ENCODE assay signal across 8 mouse cellular contexts in genomic region chr15:80174598-80174875, GRCm38 (mm10). TPM values are rescaled to one million over a fixed set of nuclear protein-coding genes. Genes with fewer than 3 reads are reported as not detected.
A peak's percentile ranks its signal among the peaks of the same experiment; 100 is the strongest.
DNase-seq lines count a peak whose midpoint lies in the region; ATAC-seq and TF ChIP-seq lines count a peak whose summit lies in the region.

No protein-coding gene starts in this region.

- H3K9ac ChIP-seq in hindbrain, embryonic 14.5 days, result peak overlapping the region; percentile 98
- peak overlapping the region; percentile 96 for H3K9ac ChIP-seq in midbrain, postnatal 0 days (replicated peaks; ENCODE audit: low read length, poor library complexity, severe bottlenecking)

- H3K4me2 ChIP-seq in hindbrain, embryonic 14.5 days (replicated peaks), result peak overlapping the region; percentile 68
- peak overlapping the region; percentile 74 for H3K4me2 ChIP-seq in midbrain, postnatal 0 days (ENCODE audit: low read depth, low read length, poor library complexity, severe bottlenecking)

- no peak for ATAC-seq in hindbrain, embryonic 14.5 days (ENCODE audit: low FRiP score)
- no peak for ATAC-seq in midbrain, postnatal 0 days (ENCODE audit: low FRiP score)

- no peak for TF ChIP-seq CTCF in kidney, adult 2 months (conservative IDR thresholded peaks at IDR 0.05; ENCODE audit: insufficient read depth, insufficient read length, low read depth, low read length)
- TF ChIP-seq CTCF in cerebellum, adult 2 months (IDR thresholded peaks at IDR 0.05; ENCODE audit: borderline replicate concordance, insufficient read depth, low read depth, low read length), result no peak
- TF ChIP-seq CTCF in midbrain, postnatal 0 days (IDR thresholded peaks at IDR 0.05), result no peak

- H3K4me3 ChIP-seq in kidney, adult 2 months (ENCODE audit: insufficient read depth, low read depth, low read length), result peak overlapping the region; percentile 46; the same call in 1 of the 2 replicates
- peak overlapping the region; percentile 96 for H3K4me3 ChIP-seq in cerebellum, adult 2 months (replicated peaks; ENCODE audit: insufficient read depth, low read depth, low read length)
- peak overlapping the region; percentile 95 for H3K4me3 ChIP-seq in hindbrain, embryonic 14.5 days (replicated peaks; ENCODE audit: low read length)
- peak overlapping the region; percentile 90 for H3K4me3 ChIP-seq in midbrain, postnatal 0 days (ENCODE audit: low read depth, low read length)

- WGBS in kidney, adult 2 months, result 20% methylated on average over 5 of the region's 5 CpGs
- WGBS in cerebellum, adult 2 months, result 0% methylated on average over 5 of the region's 5 CpGs
- WGBS in hindbrain, embryonic 14.5 days, result 2% methylated on average over 5 of the region's 5 CpGs
- 0% methylated on average over 5 of the region's 5 CpGs for WGBS in midbrain, postnatal 0 days

- TF ChIP-seq POLR2A in kidney, adult 2 months (IDR thresholded peaks at IDR 0.05; ENCODE audit: low read depth, low read length), result no peak
- TF ChIP-seq POLR2A in cerebellum, adult 2 months (IDR thresholded peaks at IDR 0.05; ENCODE audit: borderline replicate concordance, insufficient read depth, low read length), result 0 out of 2 replicates have a peak, but pooled peaks have one; percentile 22

- no peak overlapping the region for H3K27ac ChIP-seq in kidney, adult 2 months (ENCODE audit: insufficient read depth, low read depth, low read length)
- peak overlapping the region; percentile 86 for H3K27ac ChIP-seq in cerebellum, adult 2 months (ENCODE audit: insufficient read depth, low read length)
- H3K27ac ChIP-seq in hindbrain, embryonic 14.5 days, result peak overlapping the region; percentile 95
- peak overlapping the region; percentile 91 for H3K27ac ChIP-seq in midbrain, postnatal 0 days (ENCODE audit: low read depth, low read length)

- no peak for DNase-seq in kidney, adult 2 months
- DNase-seq in kidney, postnatal 36 days, result no peak
- DNase-seq in cerebellum, adult 2 months, result peak; percentile 70 to 71
- peak; percentile 35 for DNase-seq in hindbrain, embryonic 14.5 days (ENCODE audit: low spot score)
- peak; percentile 27 for DNase-seq in midbrain, postnatal 0 days (ENCODE audit: low spot score)
- no peak for DNase-seq in adrenal gland, postnatal 36 days
- DNase-seq in right cerebral cortex, adult 18-20 months, result no peak
- DNase-seq in adrenal gland, postnatal 25 days, result no peak

- H3K9me3 ChIP-seq in hindbrain, embryonic 14.5 days (ENCODE audit: control insufficient read depth, low read length), result no peaks in the 10 kb centered on the region
- no peaks in the 10 kb centered on the region for H3K9me3 ChIP-seq in midbrain, postnatal 0 days (ENCODE audit: low read length)

- no peaks in the 10 kb centered on the region for H3K27me3 ChIP-seq in kidney, adult 2 months (replicated peaks; ENCODE audit: control insufficient read depth, insufficient read depth, low read length)
- no peaks in the 10 kb centered on the region for H3K27me3 ChIP-seq in cerebellum, adult 2 months (ENCODE audit: control insufficient read depth, insufficient read depth, low read length)
- no peaks in the 10 kb centered on the region for H3K27me3 ChIP-seq in hindbrain, embryonic 14.5 days (ENCODE audit: control insufficient read depth, insufficient read depth, low read length)
- H3K27me3 ChIP-seq in midbrain, postnatal 0 days (ENCODE audit: insufficient read depth, low read length), result no peaks in the 10 kb centered on the region

- no peaks in the 10 kb centered on the region for H3K36me3 ChIP-seq in kidney, adult 2 months (ENCODE audit: control insufficient read depth, insufficient read depth, low read length)
- no peaks in the 10 kb centered on the region for H3K36me3 ChIP-seq in hindbrain, embryonic 14.5 days (replicated peaks; ENCODE audit: control insufficient read depth, insufficient read depth)
- no peaks in the 10 kb centered on the region for H3K36me3 ChIP-seq in midbrain, postnatal 0 days (ENCODE audit: insufficient read depth, low read length)

- H3K4me1 ChIP-seq in kidney, adult 2 months (ENCODE audit: control insufficient read depth, insufficient read depth, low read length), result peaks cover 10% of the 10 kb centered on the region; the same call in 1 of the 2 replicates
- peaks cover 39% of the 10 kb centered on the region for H3K4me1 ChIP-seq in cerebellum, adult 2 months (ENCODE audit: control insufficient read depth, insufficient read depth, low read length)
- peaks cover 20% of the 10 kb centered on the region for H3K4me1 ChIP-seq in hindbrain, embryonic 14.5 days (replicated peaks; ENCODE audit: control insufficient read depth, insufficient read depth, low read length)
- H3K4me1 ChIP-seq in midbrain, postnatal 0 days (ENCODE audit: insufficient read depth, low read length), result peaks cover 6% of the 10 kb centered on the region; the same call in 1 of the 2 replicates

RNA-seq across cellular contexts. Expression of gene Mgat3, which starts 1.0 kb away (rescaled TPM):
- polyA plus RNA-seq in kidney, adult 2 months (2012; rRNA removed), result 70.5 and 77.1 TPM in 2 replicates
- 106 and 114 TPM in 2 replicates for polyA plus RNA-seq in cerebellum, adult 2 months (2012; rRNA removed)
- polyA plus RNA-seq in hindbrain, embryonic 14.5 days (2014; fragmentation: Nextera tagmentation; extraction: Ambion mirVana), result 22.3 and 24.5 TPM in 2 replicates
- total RNA-seq in midbrain, postnatal 0 days (2014; rRNA removed), result 101 and 103 TPM in 2 replicates
- 13.3 and 14.4 TPM in 2 replicates for polyA plus RNA-seq in midbrain, postnatal 0 days (2015; fragmentation: Nextera tagmentation; extraction: Ambion mirVana)
- 10 to 100 TPM in 1 of 2 experiments, 1 to 10 TPM in 1; 7.0 to 10.3 TPM for total RNA-seq in adrenal gland, postnatal 36 days (2021)
- 5.9 and 7.4 TPM in 2 replicates for total RNA-seq in adrenal gland, postnatal 25 days (2021)

RNA-seq across cellular contexts. Expression of gene Tab1, which starts 41.6 kb away (rescaled TPM):
- 26.7 and 28.5 TPM in 2 replicates for polyA plus RNA-seq in kidney, adult 2 months (2012; rRNA removed)
- 50.0 and 50.2 TPM in 2 replicates for polyA plus RNA-seq in cerebellum, adult 2 months (2012; rRNA removed)
- polyA plus RNA-seq in hindbrain, embryonic 14.5 days (2014; fragmentation: Nextera tagmentation; extraction: Ambion mirVana), result 32.2 and 36.1 TPM in 2 replicates
- 43.5 and 58.5 TPM in 2 replicates for total RNA-seq in midbrain, postnatal 0 days (2014; rRNA removed)
- 23.6 and 27.9 TPM in 2 replicates for polyA plus RNA-seq in midbrain, postnatal 0 days (2015; fragmentation: Nextera tagmentation; extraction: Ambion mirVana)
- total RNA-seq in adrenal gland, postnatal 36 days (2021), result 10 to 100 TPM; 11.9 to 18.3 TPM
- 20.5 and 26.7 TPM in 2 replicates for total RNA-seq in adrenal gland, postnatal 25 days (2021)

RNA-seq across cellular contexts. Expression of gene Mief1, which starts 59.3 kb away (rescaled TPM):
- polyA plus RNA-seq in kidney, adult 2 months (2012; rRNA removed), result 16.3 and 16.9 TPM in 2 replicates
- 18.4 and 19.6 TPM in 2 replicates for polyA plus RNA-seq in cerebellum, adult 2 months (2012; rRNA removed)
- polyA plus RNA-seq in hindbrain, embryonic 14.5 days (2014; fragmentation: Nextera tagmentation; extraction: Ambion mirVana), result 36.4 and 38.6 TPM in 2 replicates
- 46.3 and 47.2 TPM in 2 replicates for total RNA-seq in midbrain, postnatal 0 days (2014; rRNA removed)
- 19.4 and 21.9 TPM in 2 replicates for polyA plus RNA-seq in midbrain, postnatal 0 days (2015; fragmentation: Nextera tagmentation; extraction: Ambion mirVana)
- total RNA-seq in adrenal gland, postnatal 36 days (2021), result 10 to 100 TPM; 44.7 to 49.2 TPM
- total RNA-seq in adrenal gland, postnatal 25 days (2021), result 40.2 and 50.5 TPM in 2 replicates

Comparison
In these comparisons a context has a peak if more than half of its experiments do, and no peak if none do; other contexts are left out.
1. DNase-seq: peak in cerebellum, adult 2 months (2 of 2), hindbrain, embryonic 14.5 days (single experiment) and midbrain, postnatal 0 days (single experiment); none in kidney, adult 2 months (single experiment), kidney, postnatal 36 days (0 of 2), adrenal gland, postnatal 36 days (0 of 2), right cerebral cortex, adult 18-20 months (single experiment) and adrenal gland, postnatal 25 days (single experiment).
2. H3K4me3 ChIP-seq: peak in every context shown above with its lines; median percentile 96 in cerebellum, adult 2 months; 95 in hindbrain, embryonic 14.5 days; 90 in midbrain, postnatal 0 days; 46 in kidney, adult 2 months.